Mouse (Mus musculus): ENCODE measurements around the gene Tbkbp1.

- TF ChIP-seq POLR2A (IDR thresholded peaks at IDR 0.05; ENCODE audit: insufficient read length, low read depth) (no peak), USF1 (IDR thresholded peaks at IDR 0.05; ENCODE audit: low read depth) (no peak), TCF3 (IDR thresholded peaks at IDR 0.05; ENCODE audit: insufficient read length, low read depth) (no peak), MAX (IDR thresholded peaks at IDR 0.05; ENCODE audit: low read depth) (no peak), TCF12 (IDR thresholded peaks at IDR 0.05; ENCODE audit: insufficient read depth, poor library complexity, severe bottlenecking) (no peak)
Observed at GRCm38 (mm10) chr11:97176851-97177250, 25.6 kb upstream of the Tbkbp1 start.

All from myocyte (in vitro differentiated cells).